Mouse (Mus musculus) bone marrow, adult 2 months (tissue): ENCODE measurements around the gene Gga3. TPM values are rescaled to one million over a fixed set of nuclear protein-coding genes. Genes with fewer than 3 reads are reported as not detected.

Experiments used
- H3K27ac ChIP-seq: fragments of 200-500 bp; 2 replicates; pipeline ENCODE4 v1.5.1; 2012; ENCODE audit warnings: low read depth, mild to moderate bottlenecking, control low read depth, inconsistent platforms, low read length; ENCODE audit not compliant: control insufficient read depth, poor library complexity, insufficient read depth
- H3K4me1 ChIP-seq: fragments of 200-500 bp; 2 replicates; pipeline ENCODE4 v1.6.1; 2011; ENCODE audit warnings: low read length; ENCODE audit not compliant: control insufficient read depth, insufficient read depth
- H3K4me3 ChIP-seq: fragments of 200-500 bp; replicated peaks from 2 replicates; pipeline ENCODE3; 2011; ENCODE audit warnings: mild to moderate bottlenecking, low read depth, low read length, control low read depth; ENCODE audit not compliant: control insufficient read depth
- CTCF ChIP-seq: fragments of 200-500 bp; IDR thresholded peaks from 2 replicates; pipeline ENCODE4 v1.5.1; 2011; ENCODE audit warnings: low read length, control low read depth; ENCODE audit not compliant: control insufficient read depth, insufficient read depth
- POLR2A ChIP-seq: fragments of 200-500 bp; IDR thresholded peaks from 2 replicates; pipeline ENCODE4 v1.6.1; 2011; ENCODE audit warnings: low read depth, mild to moderate bottlenecking, control low read depth, low read length, borderline replicate concordance; ENCODE audit not compliant: control insufficient read depth
- WGBS: fragments of 180-500 bp; shearing (Covaris S2); methylation state at CpG from one replicate; pipeline ENCODE4 v1.1.7; 2018; 5-methylcytosine and 5-hydroxymethylcytosine counted together
- polyA plus RNA-seq: library from polyadenylated mRNA; stranded (reverse); fragments of >200 nt; gene quantifications from 2 replicates; pipeline ENCODE4 v1.2.4, GENCODE M21; 2011; ENCODE audit warnings: low replicate concordance; ENCODE audit not compliant: missing spikeins, insufficient read depth, insufficient read length

The Gga3 gene
- polyA plus RNA-seq, 1 experiment = 69.6 TPM

GRCm38 (mm10) chr11:115627705-115628464, 24.0 kb upstream of the Gga3 start, which contains the start of gene Slc25a19:
TSS of gene Slc25a19 (minus strand) at chr11:115628295.
- peak within 1 kb of the TSS; percentile 75 for H3K4me3 ChIP-seq
- peak within 1 kb of the TSS; percentile 15; the same call in 1 of the 2 replicates for H3K27ac ChIP-seq
- peak; percentile 57; the same call in 1 of the 2 replicates for TF ChIP-seq POLR2A
- no peak for TF ChIP-seq CTCF
- under 1% methylated on average over 47 of the region's 47 CpGs for WGBS
- peaks cover 1% of the 10 kb centered on the region; the same call in 1 of the 2 replicates for H3K4me1 ChIP-seq

DNA sequence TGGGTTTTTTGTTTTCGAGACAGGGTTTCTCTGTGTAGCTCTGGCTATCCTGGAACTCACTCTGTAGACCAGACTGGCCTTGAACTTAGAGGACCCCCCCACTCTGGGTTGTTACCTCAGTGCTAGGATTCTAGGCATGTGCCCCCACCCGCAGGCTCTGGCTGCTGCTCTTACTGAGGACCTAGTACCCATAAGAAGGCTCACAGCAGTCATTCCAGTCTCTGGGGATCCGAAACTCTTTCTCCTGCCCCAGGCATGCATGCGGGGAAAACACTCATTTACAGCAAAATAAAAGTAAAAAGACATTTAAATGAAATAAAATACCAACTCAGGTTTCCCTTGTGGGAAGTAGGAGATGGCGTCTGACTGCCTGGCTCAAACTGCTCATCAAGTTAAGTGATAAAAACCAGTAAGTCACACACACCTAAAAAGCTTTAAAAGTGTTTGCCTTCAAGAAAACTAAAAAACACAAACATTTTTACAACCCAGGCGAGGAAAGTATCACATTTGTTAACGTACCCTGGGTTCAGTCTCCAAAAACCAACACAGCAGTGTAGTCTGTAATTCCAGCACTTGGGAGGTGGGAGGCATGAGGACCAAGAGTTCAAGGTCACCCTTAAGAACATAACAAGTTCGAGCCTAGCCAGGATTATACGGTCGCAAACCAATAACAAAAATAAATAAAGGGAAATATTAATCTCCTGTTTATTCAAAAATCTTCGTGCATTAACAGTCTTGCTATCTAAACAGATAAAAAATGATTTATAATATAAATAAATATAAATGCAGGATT, 23.2 kb upstream of the Gga3 start:
- Histone ChIP-seq H3K4me1 (peaks cover 1% of the 10 kb centered on the region; the same call in 1 of the 2 replicates), H3K4me3 (peak overlapping the region; percentile 75), H3K27ac (no peak overlapping the region)
- WGBS = 57% methylated on average over 11 of the region's 11 CpGs
- TF ChIP-seq POLR2A (no peak), CTCF (no peak)

DNA sequence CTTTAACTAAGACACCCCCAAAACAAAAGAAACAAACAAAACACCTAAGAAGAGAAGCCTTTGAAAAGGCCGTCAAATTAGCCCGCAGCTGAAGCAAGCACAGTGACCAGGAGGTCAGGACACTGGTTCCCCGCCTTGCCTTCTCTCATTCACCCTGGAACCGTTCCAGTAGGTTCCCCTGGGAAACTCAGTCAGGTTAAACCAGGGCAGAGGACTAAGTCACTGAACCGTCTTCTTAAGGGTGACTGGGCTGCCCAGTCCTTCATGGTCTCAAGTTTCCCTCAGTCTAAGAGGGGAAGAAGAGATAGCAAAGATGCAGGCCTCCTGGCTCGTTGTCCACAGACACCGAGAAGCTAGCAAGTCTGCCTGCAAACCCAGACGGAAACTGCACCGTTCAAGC, 22.0 kb upstream of the Gga3 start:
- no peak for TF ChIP-seq POLR2A
- no peak for TF ChIP-seq CTCF
- peaks cover 1% of the 10 kb centered on the region; the same call in 1 of the 2 replicates for H3K4me1 ChIP-seq
- no peak overlapping the region for H3K4me3 ChIP-seq
- 84% methylated on average over 9 of the region's 9 CpGs for WGBS
- no peak overlapping the region for H3K27ac ChIP-seq

GRCm38 (mm10) chr11:115623487-115624070, 19.7 kb upstream of the Gga3 start:
- Histone ChIP-seq H3K27ac (no peak overlapping the region), H3K4me3 (no peak overlapping the region), H3K4me1 (no peaks in the 10 kb centered on the region)
- TF ChIP-seq POLR2A (no peak), CTCF (0 out of 2 replicates have a peak, but pooled peaks have one; percentile 7)
- WGBS = 79% methylated on average over 9 of the region's 9 CpGs

GRCm38 (mm10) chr11:115619949-115620348, 16.1 kb upstream of the Gga3 start:
- TF ChIP-seq POLR2A = no peak
- TF ChIP-seq CTCF = no peak
- Histone ChIP-seq H3K27ac (no peak overlapping the region), H3K4me3 (no peak overlapping the region), H3K4me1 (no peaks in the 10 kb centered on the region)
- WGBS = 90% methylated on average over 7 of the region's 7 CpGs

- Histone ChIP-seq H3K27ac (no peak overlapping the region), H3K4me1 (no peaks in the 10 kb centered on the region), H3K4me3 (no peak overlapping the region)
- no peak for TF ChIP-seq CTCF
- TF ChIP-seq POLR2A = no peak
- WGBS = 85% methylated on average over 16 of the region's 16 CpGs
Observed at GRCm38 (mm10) chr11:115618732-115619516, 15.1 kb upstream of the Gga3 start.

GRCm38 (mm10) chr11:115618001-115618400, 14.2 kb upstream of the Gga3 start:
- TF ChIP-seq POLR2A (no peak), CTCF (no peak)
- 81% methylated on average over 2 of the region's 2 CpGs for WGBS
- H3K4me1 ChIP-seq = peaks cover 1% of the 10 kb centered on the region; the same call in 1 of the 2 replicates

More at GRCm38 (mm10) chr11:115618001-115618400, 14.2 kb upstream of the Gga3 start:
- Histone ChIP-seq H3K27ac (no peak overlapping the region), H3K4me3 (no peak overlapping the region)
